In genomic region chr14:76749178-76749577, GRCm38 (mm10) we compare ENCODE assay signal across 16 mouse cellular contexts.
DNase-seq lines count a peak whose midpoint lies in the region; ATAC-seq and TF ChIP-seq lines count a peak whose summit lies in the region.
"Had no signal": no experiment of that assay in that cellular context is flagged by ENCODE, and none has a peak within 500 bp of the region (broad histone marks: within the 10 kb centered on the region; RNA-seq: fewer than 3 reads in every experiment).

No protein-coding gene starts in this region.

- peak; percentile 94 for ATAC-seq in cerebellum, adult (ENCODE audit: insufficient number of reproducible peaks, low FRiP score, low TSS enrichment)
- ATAC-seq: forebrain, embryonic 13.5 days; hindbrain, embryonic 16.5 days had no signal

- DNase-seq in cerebellum, postnatal 4 days (ENCODE audit: low spot score in 2 of 2) = no peak
- no peak for DNase-seq in left cerebral cortex, adult 2 months (ENCODE audit: extremely low spot score in 1 of 2, low spot score in 2 of 2)
- DNase-seq in left cerebral cortex, adult 18-20 months (ENCODE audit: low spot score in 2 of 2) = no peak
- DNase-seq in cerebellum, postnatal 10 days = peak; percentile 87 to 89
- DNase-seq in layer of hippocampus, postnatal 36 days = peak; percentile 38 to 53
- no peak for DNase-seq in adrenal gland, postnatal 36 days
- no peak for DNase-seq in spleen, adult 18-20 months
- DNase-seq: heart, adult 2 months; heart, postnatal 10 days; kidney, adult 8-10 months; lung, adult 2 months; right cerebral cortex, postnatal 14 days had no signal

- intact Hi-C loops in left cerebral cortex, adult 2 months (cut with DNase I) = loop anchor here (5.0 kb wide), 1 partner anchor 258 kb away; no protein-coding TSS in a partner anchor

- H3K4me3 ChIP-seq in left cerebral cortex, adult 2 months = no peak overlapping the region
- H3K4me3 ChIP-seq: embryonic facial prominence, embryonic 15.5 days; forebrain, embryonic 13.5 days; heart, adult 2 months had no signal

- TF ChIP-seq CTCF in left cerebral cortex, adult 2 months (IDR thresholded peaks at IDR 0.05) = no peak

- peak overlapping the region; percentile 36; the same call in 1 of the 2 replicates for H3K27ac ChIP-seq in left cerebral cortex, adult 2 months
- H3K27ac ChIP-seq: embryonic facial prominence, embryonic 15.5 days; forebrain, embryonic 13.5 days; heart, adult 2 months had no signal

Comparison
In these comparisons a context has a peak if more than half of its experiments do, and no peak if none do; other contexts are left out.
1. DNase-seq: peak in cerebellum, postnatal 10 days (2 of 2) and layer of hippocampus, postnatal 36 days (2 of 2); none in cerebellum, postnatal 4 days (0 of 2), left cerebral cortex, adult 2 months (0 of 2), left cerebral cortex, adult 18-20 months (0 of 2), adrenal gland, postnatal 36 days (0 of 2) and spleen, adult 18-20 months (0 of 2).